Mouse (Mus musculus) retina, adult 2 months (tissue): Measurements from ENCODE around the gene F12.

Source experiments
- DNase-seq: peaks from one replicate; pipeline ENCODE4 v3.0.0-alpha.2; 2012; ENCODE audit warnings: low read depth, low spot score

Gene F12

GRCm38 (mm10) chr13:55413333-55413732 is 13.3 kb downstream of the F12 start:
- DNase-seq = no peak

GRCm38 (mm10) chr13:55412643-55413307 is 13.8 kb downstream of the F12 start:
- DNase-seq = no peak

GRCm38 (mm10) chr13:55411826-55412225 is 14.8 kb downstream of the F12 start:
- DNase-seq = no peak

GRCm38 (mm10) chr13:55408546-55409120 is 18.0 kb downstream of the F12 start:
- DNase-seq = no peak

- no peak for DNase-seq
These were observed 19.3 kb downstream of the F12 start for GRCm38 (mm10) chr13:55407341-55407740.

- no peak for DNase-seq
These were observed 20.7 kb downstream of the F12 start for GRCm38 (mm10) chr13:55405783-55406390.

GRCm38 (mm10) chr13:55404853-55405782 is 21.5 kb downstream of the F12 start:
- DNase-seq = peak; percentile 32

- no peak for DNase-seq
These were observed 22.4 kb downstream of the F12 start for GRCm38 (mm10) chr13:55403935-55404852.

GRCm38 (mm10) chr13:55403266-55403665 is 23.3 kb downstream of the F12 start:
- no peak for DNase-seq

GRCm38 (mm10) chr13:55400039-55400346 is 26.6 kb downstream of the F12 start:
- DNase-seq = no peak

- no peak for DNase-seq
These were observed 27.1 kb downstream of the F12 start for GRCm38 (mm10) chr13:55399300-55400038.

GRCm38 (mm10) chr13:55398088-55398487 is 28.5 kb downstream of the F12 start, which contains the start of gene Slc34a1:
TSS of gene Slc34a1 (plus strand) at chr13:55398187.
- DNase-seq = no peak

GRCm38 (mm10) chr13:55392933-55393332 is 33.7 kb downstream of the F12 start:
- DNase-seq = no peak

- DNase-seq = no peak
These were observed 35.0 kb downstream of the F12 start for GRCm38 (mm10) chr13:55391626-55392029.

- DNase-seq = no peak
These were observed 35.9 kb downstream of the F12 start for GRCm38 (mm10) chr13:55390644-55391043.

- DNase-seq = no peak
These were observed 44.8 kb downstream of the F12 start for GRCm38 (mm10) chr13:55381790-55382189.

GRCm38 (mm10) chr13:55378907-55379580 is 47.5 kb downstream of the F12 start:
- DNase-seq = no peak

GRCm38 (mm10) chr13:55375877-55376276 is 50.7 kb downstream of the F12 start:
- DNase-seq = no peak

- no peak for DNase-seq
These were observed 52.2 kb downstream of the F12 start for GRCm38 (mm10) chr13:55374206-55374924.
